Mouse (Mus musculus) lung, postnatal 36 days (tissue): ENCODE data around the gene Gm44790.
A peak's percentile ranks its signal among the peaks of the same experiment; 100 is the strongest.
"Not testable (repeated sequence)": the region's sequence is repeated elsewhere in the genome, so short reads cannot be mapped to it uniquely, and the experiment has no call there.

Source experiments
- DNase-seq: peaks from one replicate; pipeline ENCODE4 v3.0.0; 2022; ENCODE audit warnings: mixed read lengths

Gm44790 gene

GRCm38 (mm10) chr6:86426358-86426757 is at the start of gene Gm44790:
Gene Gm44790 (plus strand): TSS chr6:86426658.
- DNase-seq, result no peak

GRCm38 (mm10) chr6:86378341-86378740 is 48.1 kb upstream of the Gm44790 start:
- no peak for DNase-seq

- not testable (repeated sequence) for DNase-seq
These were observed 46.3 kb upstream of the Gm44790 start for GRCm38 (mm10) chr6:86380112-86380511.

- no peak for DNase-seq
These were observed 43.9 kb upstream of the Gm44790 start for GRCm38 (mm10) chr6:86382551-86382950.

- DNase-seq, result no peak
These were observed 43.1 kb upstream of the Gm44790 start for GRCm38 (mm10) chr6:86383370-86383769.

- no peak for DNase-seq
These were observed 41.8 kb upstream of the Gm44790 start for GRCm38 (mm10) chr6:86384692-86385091.

- no peak for DNase-seq
These were observed 40.9 kb upstream of the Gm44790 start for GRCm38 (mm10) chr6:86385362-86386104.

- DNase-seq, result no peak
These were observed 39.1 kb upstream of the Gm44790 start for GRCm38 (mm10) chr6:86387313-86387712.

- DNase-seq, result no peak
These were observed 38.0 kb upstream of the Gm44790 start for GRCm38 (mm10) chr6:86388461-86388860.

- no peak for DNase-seq
These were observed 35.1 kb upstream of the Gm44790 start for GRCm38 (mm10) chr6:86391326-86391725.

- no peak for DNase-seq
These were observed 33.3 kb upstream of the Gm44790 start for GRCm38 (mm10) chr6:86393187-86393586.

- no peak for DNase-seq
These were observed 32.3 kb upstream of the Gm44790 start for GRCm38 (mm10) chr6:86394078-86394720.

- no peak for DNase-seq
These were observed 31.4 kb upstream of the Gm44790 start for GRCm38 (mm10) chr6:86395021-86395420.

- DNase-seq, result no peak
These were observed 30.5 kb upstream of the Gm44790 start for GRCm38 (mm10) chr6:86395969-86396368.

- DNase-seq, result peak; percentile 91
These were observed 29.7 kb upstream of the Gm44790 start, which contains the start of gene Pcyox1 for GRCm38 (mm10) chr6:86396581-86397256. Gene Pcyox1 (minus strand): TSS chr6:86397154.

GRCm38 (mm10) chr6:86397257-86397980 is 29.0 kb upstream of the Gm44790 start:
- peak; percentile 16 for DNase-seq

GRCm38 (mm10) chr6:86398986-86399385 is 27.5 kb upstream of the Gm44790 start:
- DNase-seq, result no peak

- DNase-seq, result no peak
These were observed 26.5 kb upstream of the Gm44790 start for GRCm38 (mm10) chr6:86399995-86400394.

GRCm38 (mm10) chr6:86400972-86401371 is 25.5 kb upstream of the Gm44790 start:
- DNase-seq, result peak; percentile 96

- no peak for DNase-seq
These were observed 23.5 kb upstream of the Gm44790 start for GRCm38 (mm10) chr6:86402681-86403607.

GRCm38 (mm10) chr6:86403728-86404099 is 22.7 kb upstream of the Gm44790 start:
- DNase-seq, result peak; percentile 93
